Mouse (Mus musculus): ENCODE data around the gene Calcoco1.

Gene Calcoco1

GRCm38 (mm10) chr15:102721980-102722475 lies at the start of gene Calcoco1:
Gene Calcoco1, minus strand, starts transcription at chr15:102722178.
- peak; percentile 96 to 100 for DNase-seq (ENCODE audit: inconsistent age in 2 of 2, low spot score in 1 of 2)

GRCm38 (mm10) chr15:102770866-102771265 lies 48.9 kb upstream of the Calcoco1 start:
- DNase-seq (ENCODE audit: inconsistent age in 2 of 2, low spot score in 1 of 2) = no peak

- no peak for DNase-seq (ENCODE audit: inconsistent age in 2 of 2, low spot score in 1 of 2)
Observed at GRCm38 (mm10) chr15:102765207-102765606, 43.2 kb upstream of the Calcoco1 start.

- DNase-seq (ENCODE audit: inconsistent age in 2 of 2, low spot score in 1 of 2) = peak; percentile 70 to 87
Observed at GRCm38 (mm10) chr15:102761745-102762378, 39.9 kb upstream of the Calcoco1 start.

GRCm38 (mm10) chr15:102757686-102758085 lies 35.7 kb upstream of the Calcoco1 start:
- DNase-seq (ENCODE audit: inconsistent age in 2 of 2, low spot score in 1 of 2) = no peak

GRCm38 (mm10) chr15:102755053-102755452 lies 33.1 kb upstream of the Calcoco1 start:
- no peak for DNase-seq (ENCODE audit: inconsistent age in 2 of 2, low spot score in 1 of 2)

GRCm38 (mm10) chr15:102754361-102754760 lies 32.4 kb upstream of the Calcoco1 start:
- no peak for DNase-seq (ENCODE audit: inconsistent age in 2 of 2, low spot score in 1 of 2)

GRCm38 (mm10) chr15:102753170-102753569 lies 31.2 kb upstream of the Calcoco1 start:
- DNase-seq (ENCODE audit: inconsistent age in 2 of 2, low spot score in 1 of 2) = peak; percentile 58 to 86

GRCm38 (mm10) chr15:102752164-102752563 lies 30.2 kb upstream of the Calcoco1 start:
- DNase-seq (ENCODE audit: inconsistent age in 2 of 2, low spot score in 1 of 2) = no peak

GRCm38 (mm10) chr15:102750241-102750640 lies 28.3 kb upstream of the Calcoco1 start:
- DNase-seq (ENCODE audit: inconsistent age in 2 of 2, low spot score in 1 of 2) = peak in 1 of 2 experiments; percentile 57

GRCm38 (mm10) chr15:102749103-102749502 lies 27.1 kb upstream of the Calcoco1 start:
- no peak for DNase-seq (ENCODE audit: inconsistent age in 2 of 2, low spot score in 1 of 2)

GRCm38 (mm10) chr15:102747853-102748252 lies 25.9 kb upstream of the Calcoco1 start:
- DNase-seq (ENCODE audit: inconsistent age in 2 of 2, low spot score in 1 of 2) = no peak

GRCm38 (mm10) chr15:102747286-102747640 lies 25.3 kb upstream of the Calcoco1 start:
- no peak for DNase-seq (ENCODE audit: inconsistent age in 2 of 2, low spot score in 1 of 2)

GRCm38 (mm10) chr15:102746488-102747285 lies 24.7 kb upstream of the Calcoco1 start:
- DNase-seq (ENCODE audit: inconsistent age in 2 of 2, low spot score in 1 of 2) = peak; percentile 85 to 88

GRCm38 (mm10) chr15:102746126-102746487 lies 24.1 kb upstream of the Calcoco1 start:
- no peak for DNase-seq (ENCODE audit: inconsistent age in 2 of 2, low spot score in 1 of 2)

- DNase-seq (ENCODE audit: inconsistent age in 2 of 2, low spot score in 1 of 2) = no peak
Observed at GRCm38 (mm10) chr15:102745387-102745786, 23.4 kb upstream of the Calcoco1 start.

- no peak for DNase-seq (ENCODE audit: inconsistent age in 2 of 2, low spot score in 1 of 2)
Observed at GRCm38 (mm10) chr15:102744831-102745230, 22.9 kb upstream of the Calcoco1 start.

- DNase-seq (ENCODE audit: inconsistent age in 2 of 2, low spot score in 1 of 2) = peak in 1 of 2 experiments; percentile 24
Observed at GRCm38 (mm10) chr15:102744416-102744815, 22.4 kb upstream of the Calcoco1 start.

- peak in 1 of 2 experiments; percentile 26 for DNase-seq (ENCODE audit: inconsistent age in 2 of 2, low spot score in 1 of 2)
Observed at GRCm38 (mm10) chr15:102743996-102744395, 22.0 kb upstream of the Calcoco1 start.

GRCm38 (mm10) chr15:102743196-102743595 lies 21.2 kb upstream of the Calcoco1 start:
- no peak for DNase-seq (ENCODE audit: inconsistent age in 2 of 2, low spot score in 1 of 2)

- peak; percentile 92 to 97 for DNase-seq (ENCODE audit: inconsistent age in 2 of 2, low spot score in 1 of 2)
Observed at GRCm38 (mm10) chr15:102742589-102742988, 20.6 kb upstream of the Calcoco1 start.

Data from adrenal gland, adult (tissue).